Mouse (Mus musculus) C3H10T1/2 (cell line): ENCODE results near the gene Slc25a23. TPM values are rescaled to one million over a fixed set of nuclear protein-coding genes. Genes with fewer than 3 reads are reported as not detected.

Experiments
- polyA plus RNA-seq, 2 experiments: library from polyadenylated mRNA; unstranded; fragments of >200 nt; fragmentation: generic; extraction: Trizol; gene quantifications; one replicate each; pipeline ENCODE4 v1.2.1; 2012; ENCODE audit warnings: missing spikeins in 2 of 2

Slc25a23 gene
- polyA plus RNA-seq: 1 to 10 TPM; 1.0 to 2.1 TPM

DNA sequence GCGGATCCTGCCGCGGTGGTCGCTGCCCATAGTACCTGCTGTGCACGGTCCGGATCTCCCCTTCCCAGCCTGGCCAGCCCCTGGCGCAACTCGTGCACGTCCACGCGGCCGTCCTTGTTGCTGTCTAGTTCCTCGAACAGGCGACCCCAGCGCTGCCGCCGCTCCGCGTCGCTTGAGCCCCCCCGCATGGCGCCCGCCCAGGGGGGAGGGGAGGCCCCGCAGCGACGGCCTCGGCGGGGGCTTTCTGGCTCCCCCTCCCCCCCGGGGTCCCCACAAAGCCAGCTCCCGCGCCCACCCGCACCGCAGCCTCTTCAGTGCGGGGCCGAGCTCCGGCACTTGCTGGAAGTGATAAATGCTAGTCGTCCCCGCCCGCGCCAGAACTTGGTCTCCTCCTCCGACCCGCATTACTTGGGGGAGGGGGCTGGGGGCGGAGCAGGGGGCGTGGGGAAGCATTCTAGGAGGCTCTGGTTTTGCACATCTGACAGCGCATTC lies at the start of gene Slc25a23:
Gene Slc25a23, minus strand, starts transcription at position 378 of the 492 bp plus-strand sequence.

DNA sequence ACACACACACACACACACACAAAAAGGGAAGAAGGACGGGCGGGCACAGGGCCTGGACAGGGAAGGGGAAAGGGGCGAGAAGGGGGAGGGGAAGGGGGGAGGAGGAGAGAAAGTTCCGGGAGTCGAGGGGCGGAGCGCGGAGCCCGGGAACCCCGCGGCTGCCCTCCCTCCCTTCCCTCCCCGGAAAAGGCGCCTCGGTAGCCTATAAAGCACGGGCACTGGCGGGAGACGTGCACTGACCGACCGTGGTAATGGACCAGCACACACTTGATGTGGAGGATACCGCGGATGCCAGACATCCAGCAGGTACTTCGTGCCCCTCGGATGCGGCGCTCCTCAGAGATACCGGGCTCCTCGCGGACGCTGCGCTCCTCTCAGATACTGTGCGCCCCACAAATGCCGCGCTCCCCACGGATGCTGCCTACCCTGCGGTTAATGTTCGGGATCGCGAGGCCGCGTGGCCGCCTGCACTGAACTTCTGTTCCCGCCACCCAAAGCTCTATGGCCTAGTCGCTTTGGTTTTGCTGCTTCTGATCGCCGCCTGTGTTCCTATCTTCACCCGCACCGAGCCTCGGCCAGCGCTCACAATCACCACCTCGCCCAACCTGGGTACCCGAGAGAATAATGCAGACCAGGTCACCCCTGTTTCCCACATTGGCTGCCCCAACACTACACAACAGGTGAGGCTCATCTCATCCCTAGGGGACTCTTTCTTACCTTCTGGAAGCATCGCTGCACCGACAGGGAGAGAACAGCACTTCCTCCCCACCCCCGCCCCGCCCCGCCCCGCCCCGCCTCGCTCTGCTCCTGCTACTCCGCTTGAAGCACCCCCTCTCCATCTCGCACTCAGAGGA lies 45.7 kb upstream of the Slc25a23 start, which contains the start of gene Tnfsf9:
Gene Tnfsf9, plus strand, starts transcription at position 145 of the 854 bp plus-strand sequence.

DNA sequence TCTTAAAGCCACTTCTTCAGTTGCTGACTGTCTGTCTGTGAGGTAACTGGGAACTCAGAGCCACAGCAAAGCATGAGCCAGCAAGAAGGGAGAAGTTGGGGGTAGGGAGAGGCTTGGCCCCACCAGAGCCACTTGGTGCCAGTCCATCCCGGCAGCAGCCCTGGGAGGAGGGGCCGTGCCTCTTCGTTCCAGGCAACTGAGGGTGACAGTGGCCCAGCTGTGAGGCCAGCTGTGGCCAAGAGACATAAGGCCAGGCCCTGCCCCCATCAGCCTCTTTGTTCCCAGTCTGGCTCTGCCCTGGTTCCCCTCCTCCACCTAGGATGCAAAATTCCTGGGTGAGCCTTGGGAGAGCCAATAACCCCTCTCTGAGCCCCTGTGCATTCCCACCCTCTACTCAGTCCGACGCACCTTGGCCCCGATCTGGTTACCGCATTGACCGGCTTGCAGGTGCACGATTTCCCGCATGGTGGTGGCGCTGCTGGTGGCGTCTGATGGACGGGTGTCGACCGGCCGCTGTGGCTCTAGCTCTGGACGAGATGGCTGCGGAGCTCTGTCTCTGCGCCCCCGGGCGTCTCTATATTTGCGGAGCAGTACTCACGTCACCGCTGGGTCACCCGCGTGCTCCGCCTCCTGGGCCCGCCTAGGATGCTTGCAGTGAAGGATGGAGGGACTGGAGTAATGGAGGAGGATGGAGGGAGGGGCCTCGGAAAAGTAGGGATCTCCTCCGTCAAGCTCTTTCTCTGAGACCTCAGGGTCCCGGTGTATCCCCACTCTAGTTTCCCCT lies 27.6 kb upstream of the Slc25a23 start, which contains the start of gene Tubb4a:
Gene Tubb4a, minus strand, starts transcription at position 734 of the 784 bp plus-strand sequence.

DNA sequence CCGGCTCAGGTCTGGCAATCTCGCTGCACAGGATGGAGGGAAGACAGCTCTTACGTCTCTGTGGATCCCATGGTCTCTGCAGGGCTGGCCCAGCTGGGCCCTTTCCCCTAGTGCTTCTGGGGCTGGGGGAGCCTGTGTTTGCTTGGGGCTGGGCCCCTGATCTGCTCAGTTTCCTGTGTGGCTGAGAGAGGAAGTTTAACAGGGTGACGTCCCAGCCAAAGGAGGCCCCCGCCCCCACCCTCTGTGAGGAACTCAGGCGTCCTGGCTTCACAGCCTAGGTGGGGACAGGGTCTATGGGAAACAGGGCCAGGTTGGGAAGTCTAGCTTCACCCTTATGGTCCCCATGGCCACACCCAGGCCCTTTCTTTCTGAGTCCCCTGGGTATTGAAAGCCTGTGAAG lies 18.7 kb upstream of the Slc25a23 start, which contains the start of gene Dennd1c:
Gene Dennd1c, minus strand, starts transcription at position 179 of the 400 bp plus-strand sequence.

DNA sequence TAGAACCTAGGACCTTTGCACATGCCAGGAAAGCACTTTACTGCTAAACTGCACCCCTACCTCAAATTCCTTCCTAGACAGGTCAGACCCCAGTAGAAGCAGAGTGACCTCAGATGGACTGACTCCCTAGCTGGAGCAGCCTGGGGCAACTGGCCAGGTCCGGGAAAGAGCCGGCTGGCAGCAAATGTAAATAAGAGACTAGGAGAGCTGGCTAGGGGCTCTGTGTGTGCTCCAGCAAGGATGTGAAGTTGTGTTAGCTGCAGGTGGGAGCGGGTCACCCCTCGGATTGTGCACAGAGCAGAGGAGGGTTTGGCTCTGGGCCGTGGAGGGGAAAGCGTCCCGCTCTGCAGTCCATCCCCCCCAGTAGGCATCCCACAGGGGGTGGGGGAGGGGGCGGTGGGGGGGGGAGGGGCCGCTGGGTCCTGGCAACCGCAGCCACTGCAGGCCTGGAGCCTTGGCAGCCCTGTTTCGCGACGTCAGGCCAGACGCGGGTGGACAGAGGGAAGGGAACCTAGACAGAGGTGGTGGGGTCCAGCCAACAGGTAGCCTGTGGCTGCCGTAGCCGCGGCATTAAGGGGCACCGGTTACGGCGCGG lies 675 bp downstream of the Slc25a23 start, which contains the start of gene Crb3:
Gene Crb3, plus strand, starts transcription at position 215 of the 595 bp plus-strand sequence.

DNA sequence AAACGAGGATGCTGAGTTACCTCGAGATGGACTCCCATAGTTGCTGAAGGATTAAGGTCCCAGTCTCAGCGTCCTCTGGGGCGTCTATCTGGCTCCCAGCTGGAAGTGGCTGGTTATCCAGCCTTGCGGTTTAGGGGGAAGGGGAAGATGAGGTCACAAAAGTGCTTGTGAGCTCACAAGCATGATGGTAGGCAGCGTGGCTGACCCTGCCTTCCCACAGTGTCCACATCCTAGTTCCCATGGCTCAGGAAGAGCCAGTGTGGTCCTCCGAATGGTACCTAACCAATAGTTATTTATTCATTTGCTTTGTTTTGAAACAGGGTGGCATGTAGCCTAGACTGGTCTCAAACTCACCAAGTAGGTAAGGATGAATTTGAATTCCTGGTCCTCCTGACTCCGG lies 18.1 kb downstream of the Slc25a23 start, which contains the start of gene Slc25a41:
Gene Slc25a41, minus strand, starts transcription at position 101 of the 400 bp plus-strand sequence.

DNA sequence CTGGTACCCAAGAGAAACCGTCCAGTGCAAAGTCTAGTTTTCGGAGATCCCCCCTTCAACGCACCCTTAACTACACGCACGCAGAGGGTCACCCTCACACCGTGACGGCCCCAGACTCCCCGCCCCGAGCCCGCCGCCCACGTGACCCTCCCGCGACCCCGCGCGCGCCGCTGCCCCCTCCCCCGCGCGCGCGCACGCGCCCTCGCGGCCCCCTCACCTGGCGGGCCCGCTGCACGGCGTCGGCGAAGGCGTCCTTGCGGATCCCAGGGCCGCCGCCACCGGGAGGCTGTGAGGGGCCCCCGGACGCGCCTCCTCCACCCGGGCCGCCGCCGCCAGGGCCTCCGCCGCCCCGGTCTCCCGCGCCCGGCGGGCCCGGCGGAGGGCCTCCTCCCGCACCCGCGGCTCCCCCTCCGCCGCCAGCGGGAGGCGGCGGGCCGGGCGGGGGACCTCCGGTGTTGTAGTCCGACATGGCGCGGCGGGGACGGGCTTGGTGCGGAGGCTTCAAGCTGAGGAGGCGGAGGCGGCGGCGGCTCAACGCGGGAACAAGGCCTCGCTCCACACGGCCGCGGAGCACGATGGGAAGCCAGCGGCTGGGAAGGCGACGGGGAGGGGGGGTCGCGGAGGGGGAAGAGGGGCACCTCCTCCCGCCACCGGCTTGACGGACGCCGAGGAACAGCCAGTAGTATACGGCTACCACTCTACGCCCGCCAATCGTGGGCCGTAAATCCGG lies 28.6 kb downstream of the Slc25a23 start, which contains the start of gene Khsrp:
Gene Khsrp, minus strand, starts transcription at position 592 of the 730 bp plus-strand sequence.

DNA sequence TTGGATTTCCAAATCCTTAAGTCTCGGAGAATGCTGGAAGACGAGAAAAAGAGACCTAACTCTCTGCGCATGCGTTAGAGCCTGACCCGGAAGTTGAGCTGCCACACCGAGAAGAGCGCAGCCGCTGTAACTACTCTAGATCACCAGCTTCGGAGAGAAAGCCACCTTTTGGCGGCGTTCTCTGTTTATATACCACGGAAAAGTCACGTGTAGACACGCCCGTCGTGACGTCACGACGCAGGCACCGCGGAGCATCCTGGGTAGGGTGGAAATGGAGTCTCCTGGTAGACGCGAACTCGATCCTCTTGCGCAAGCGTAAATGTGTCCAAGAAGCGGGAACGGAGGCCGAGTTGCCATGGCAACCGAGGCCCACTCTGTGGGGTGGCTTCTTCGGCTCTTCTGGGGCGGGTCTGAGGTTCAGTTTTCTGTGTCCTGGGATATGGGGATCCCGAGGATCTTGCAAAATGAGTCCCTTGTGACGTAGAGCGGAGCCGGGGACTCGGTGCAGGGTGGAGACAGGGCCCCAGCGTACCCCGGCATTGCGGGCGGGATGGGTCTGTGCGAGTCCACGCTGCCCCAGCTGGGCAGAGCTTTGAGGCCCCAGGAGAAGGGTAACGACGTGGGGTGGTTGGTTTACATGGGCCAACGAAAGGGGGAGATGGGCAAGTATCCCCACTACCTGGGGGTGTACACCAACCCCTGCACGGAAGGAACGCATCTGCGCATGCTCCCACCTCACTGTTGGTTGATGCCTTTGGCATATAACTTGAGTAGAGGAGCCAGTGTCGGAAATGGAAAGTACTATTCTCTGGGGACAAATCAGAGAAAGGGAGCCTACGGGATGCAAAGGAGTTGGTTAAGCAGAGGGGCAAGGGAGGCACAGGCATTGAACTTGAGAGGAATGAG lies 48.2 kb downstream of the Slc25a23 start, which contains the start of the genes Gtf2f1 and Gm17949:
Gene Gtf2f1, minus strand, starts transcription at position 53 of the 906 bp plus-strand sequence.
Gene Gm17949, plus strand, starts transcription at position 234 of the 906 bp plus-strand sequence.

DNA sequence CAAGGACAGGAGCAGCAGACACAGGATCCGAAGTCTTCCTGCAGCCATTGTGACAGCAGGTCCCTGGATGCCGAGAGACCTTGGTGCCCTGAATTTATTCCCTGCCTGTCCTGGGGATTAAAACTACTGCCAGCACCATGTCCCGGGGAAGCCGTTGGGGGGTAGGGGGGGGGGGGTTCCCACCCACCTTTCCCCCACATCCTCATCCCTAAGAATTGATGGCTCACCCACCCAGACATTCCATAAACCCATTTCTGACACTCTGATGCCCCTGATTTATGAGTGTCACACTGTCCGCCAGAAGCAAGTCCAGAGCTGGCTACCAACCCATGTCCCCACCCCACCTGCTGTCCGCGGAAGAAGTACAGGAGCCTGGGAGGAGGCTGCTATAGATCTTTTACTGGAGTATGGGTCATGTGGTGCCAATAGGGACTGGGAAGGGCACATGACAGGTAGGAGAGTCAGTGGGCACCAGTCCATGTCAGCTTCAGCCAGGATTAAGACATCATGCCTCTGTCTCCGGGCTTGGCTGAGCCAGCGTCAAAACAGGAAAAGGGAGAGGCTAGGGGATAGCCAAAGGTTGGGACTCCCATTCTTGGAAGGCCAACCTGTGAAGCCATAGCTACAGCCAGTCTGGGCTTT lies 59.6 kb downstream of the Slc25a23 start, which contains the start of gene Pspn:
Gene Pspn, minus strand, starts transcription at position 51 of the 642 bp plus-strand sequence.

DNA sequence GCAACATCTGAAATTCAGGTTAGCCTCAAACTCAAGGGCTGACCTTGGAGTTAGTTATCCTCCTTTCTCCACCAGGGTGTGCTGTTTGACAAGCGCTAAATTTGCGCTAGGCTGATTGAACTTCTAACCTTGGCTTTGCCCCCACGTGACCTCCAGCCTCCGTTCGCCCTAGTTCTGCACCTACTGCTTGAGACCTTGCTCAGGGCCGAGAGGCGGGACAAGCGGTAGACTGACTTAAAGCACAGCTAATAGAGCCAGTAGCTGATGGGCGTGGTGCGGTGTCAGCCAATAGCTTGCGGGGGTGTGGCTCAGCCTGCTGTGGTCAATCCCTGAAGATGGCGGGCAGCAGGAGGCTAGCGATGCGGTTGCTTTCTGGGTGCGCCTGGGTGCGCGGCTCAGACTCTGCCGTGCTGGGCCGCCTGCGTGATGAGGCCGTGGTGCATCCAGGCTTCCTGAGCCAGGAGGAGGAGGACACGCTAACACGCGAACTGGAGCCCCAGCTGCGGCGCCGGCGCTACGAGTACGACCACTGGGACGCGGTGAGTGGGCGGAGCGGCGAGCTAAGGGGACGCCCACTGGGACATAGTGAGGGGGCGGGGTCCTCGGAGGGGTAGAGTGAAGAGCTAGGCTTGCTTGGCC lies 62.5 kb downstream of the Slc25a23 start, which contains the start of gene Alkbh7:
Gene Alkbh7, plus strand, starts transcription at position 311 of the 639 bp plus-strand sequence.

Other genes with a start within 250 kb of the Slc25a23 start
- 1 to 10 TPM; 2.5 to 5.7 TPM for gene Rfx2, start 228.8 kb downstream of the Slc25a23 start, polyA plus RNA-seq
- under 1 TPM; 0.01 to 0.13 TPM for gene Acsbg2, start 185.4 kb downstream of the Slc25a23 start, polyA plus RNA-seq
- under 1 TPM in 1 of 2 experiments, not detected in 1; 0.05 TPM for gene 1700061G19Rik, start 184.4 kb downstream of the Slc25a23 start, polyA plus RNA-seq
- gene Mllt1, start 124.4 kb downstream of the Slc25a23 start, polyA plus RNA-seq: 10 to 100 TPM; 34.4 to 56.4 TPM
- not detected for gene Acer1, start 77.7 kb downstream of the Slc25a23 start, polyA plus RNA-seq
- gene Clpp, start 69.6 kb downstream of the Slc25a23 start, polyA plus RNA-seq: 100 to 1,000 TPM; 137 to 187 TPM
- gene Alkbh7, start 62.5 kb downstream of the Slc25a23 start, polyA plus RNA-seq: 10 to 100 TPM; 45.0 to 63.4 TPM
- 1 to 10 TPM in 1 of 2 experiments, under 1 TPM in 1; 0.66 to 1.7 TPM for gene Pspn, start 59.8 kb downstream of the Slc25a23 start, polyA plus RNA-seq
- gene Gtf2f1, start 48.6 kb downstream of the Slc25a23 start, polyA plus RNA-seq: 10 to 100 TPM; 59.3 to 84.5 TPM
- under 1 TPM in 1 of 2 experiments, not detected in 1; 0.21 TPM for gene Gm17949, start 48.4 kb downstream of the Slc25a23 start, polyA plus RNA-seq
- gene Khsrp, start 28.3 kb downstream of the Slc25a23 start, polyA plus RNA-seq: 10 to 100 TPM; 25.5 to 61.1 TPM
- not detected for gene Slc25a41, start 18.2 kb downstream of the Slc25a23 start, polyA plus RNA-seq
- gene Crb3, start 758 bp downstream of the Slc25a23 start, polyA plus RNA-seq: not detected
- not detected for gene Dennd1c, start 18.7 kb upstream of the Slc25a23 start, polyA plus RNA-seq
- under 1 TPM; 0.09 to 0.25 TPM for gene Tubb4a, start 27.9 kb upstream of the Slc25a23 start, polyA plus RNA-seq
- gene Tnfsf9, start 45.5 kb upstream of the Slc25a23 start, polyA plus RNA-seq: 1 to 10 TPM; 2.8 to 3.0 TPM
- gene Cd70, start 89.9 kb upstream of the Slc25a23 start, polyA plus RNA-seq: not detected
- not detected for gene Tnfsf14, start 134.3 kb upstream of the Slc25a23 start, polyA plus RNA-seq
- gene C3, start 168.3 kb upstream of the Slc25a23 start, polyA plus RNA-seq: 10 to 100 TPM in 1 of 2 experiments, under 1 TPM in 1; 0.09 to 54.8 TPM
- gene Gpr108, start 188.6 kb upstream of the Slc25a23 start, polyA plus RNA-seq: 10 to 100 TPM; 32.2 to 80.0 TPM
- 10 to 100 TPM; 25.6 to 56.6 TPM for gene Trip10, start 189.6 kb upstream of the Slc25a23 start, polyA plus RNA-seq
- not detected for gene Vav1, start 219.2 kb upstream of the Slc25a23 start, polyA plus RNA-seq